Mouse (Mus musculus): Measurements from ENCODE around the gene Lefty2. TPM values are rescaled to one million over a fixed set of nuclear protein-coding genes. Genes with fewer than 3 reads are reported as not detected.

The Lefty2 gene
- polyA plus RNA-seq (2017; shearing (Covaris generic)): not detected

GRCm38 (mm10) chr1:180892808-180893207, at the start of gene Lefty2:
Gene Lefty2, plus strand, starts transcription at chr1:180893108.

GRCm38 (mm10) chr1:180850316-180851270, 42.3 kb upstream of the Lefty2 start, which contains the start of gene Sde2:
Gene Sde2, plus strand, starts transcription at chr1:180851127.

GRCm38 (mm10) chr1:180904039-180904814, 11.3 kb downstream of the Lefty2 start, which contains the start of gene Pycr2:
Gene Pycr2, plus strand, starts transcription at chr1:180904293.

GRCm38 (mm10) chr1:180934467-180935419, 41.8 kb downstream of the Lefty2 start, which contains the start of gene Lefty1:
Gene Lefty1, plus strand, starts transcription at chr1:180935022.

GRCm38 (mm10) chr1:180942166-180943031, 49.5 kb downstream of the Lefty2 start, which contains the start of gene Tmem63a:
Gene Tmem63a, plus strand, starts transcription at chr1:180942344.

Other genes with a start within 250 kb of the Lefty2 start
- gene Mixl1, start 196.1 kb upstream of the Lefty2 start, polyA plus RNA-seq (2017; shearing (Covaris generic)): not detected
- gene Acbd3, start 167.1 kb upstream of the Lefty2 start, polyA plus RNA-seq (2017; shearing (Covaris generic)): 67.7 TPM
- 1,299 TPM for gene H3f3a, start 79.2 kb upstream of the Lefty2 start, polyA plus RNA-seq (2017; shearing (Covaris generic))
- gene Sde2, start 42.0 kb upstream of the Lefty2 start, polyA plus RNA-seq (2017; shearing (Covaris generic)): 80.3 TPM
- gene Pycr2, start 11.2 kb downstream of the Lefty2 start, polyA plus RNA-seq (2017; shearing (Covaris generic)): 163 TPM
- gene Lefty1, start 41.9 kb downstream of the Lefty2 start, polyA plus RNA-seq (2017; shearing (Covaris generic)): 0.78 TPM
- 59.2 TPM for gene Tmem63a, start 49.2 kb downstream of the Lefty2 start, polyA plus RNA-seq (2017; shearing (Covaris generic))
- 125 TPM for gene Ephx1, start 127.8 kb downstream of the Lefty2 start, polyA plus RNA-seq (2017; shearing (Covaris generic))
- gene 9130409I23Rik, start 158.1 kb downstream of the Lefty2 start, polyA plus RNA-seq (2017; shearing (Covaris generic)): not detected